Mouse (Mus musculus) large intestine, adult 2 months (tissue): ENCODE data around the gene Slc2a12. TPM values are rescaled to one million over a fixed set of nuclear protein-coding genes. Genes with fewer than 3 reads are reported as not detected.

Experiments used
- DNase-seq: peaks from one replicate; pipeline ENCODE4 v3.0.0-alpha.2; 2012; ENCODE audit warnings: low read depth, low spot score
- WGBS: fragments of 180-500 bp; shearing (Covaris S2); methylation state at CpG from one replicate; pipeline ENCODE4 v1.1.7; 2018; 5-methylcytosine and 5-hydroxymethylcytosine counted together
- polyA plus RNA-seq: library from polyadenylated mRNA; depleted of rRNA; stranded (reverse); fragments of >200 nt; gene quantifications from 2 replicates; pipeline ENCODE4 v1.2.3, GENCODE M21; 2012; rRNA removed

Slc2a12 gene
- polyA plus RNA-seq, 1 experiment = 0.46 TPM

GRCm38 (mm10) chr10:22718475-22718874 is 73.7 kb downstream of the Slc2a12 start:
- no peak for DNase-seq
- 44% methylated on average over 4 of the region's 4 CpGs for WGBS

- WGBS = 86% methylated on average over 5 of the region's 5 CpGs
- no peak for DNase-seq
Observed at GRCm38 (mm10) chr10:22720781-22721529, 76.1 kb downstream of the Slc2a12 start.

DNA sequence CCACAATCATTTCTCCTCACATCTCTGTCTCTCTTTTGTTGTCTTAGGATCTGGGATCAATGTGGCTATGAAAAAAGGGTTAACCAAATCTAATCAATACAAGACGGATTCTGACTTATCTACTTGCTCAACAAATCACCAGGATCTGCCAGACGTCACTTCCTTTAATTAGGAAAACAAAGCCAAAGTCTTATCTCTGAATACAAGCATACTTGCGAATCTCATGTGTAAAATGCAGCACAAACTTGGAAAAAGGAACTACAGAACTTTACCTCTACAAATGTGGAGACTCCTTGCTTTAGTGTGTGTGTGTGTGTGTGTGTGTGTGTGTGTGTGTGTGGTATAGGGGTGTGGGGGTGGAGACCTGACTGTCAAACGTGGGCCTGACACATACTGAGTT is 80.4 kb downstream of the Slc2a12 start:
- 57% methylated on average over 4 of the region's 4 CpGs for WGBS
- DNase-seq = no peak

GRCm38 (mm10) chr10:22726295-22726694 is 81.5 kb downstream of the Slc2a12 start:
- DNase-seq = no peak
- 91% methylated on average over 7 of the region's 7 CpGs for whole genome bisulfite sequencing

- no peak for DNase-seq
- WGBS = 85% methylated on average over 1 of the region's 1 CpGs
Observed at GRCm38 (mm10) chr10:22728257-22728656, 83.4 kb downstream of the Slc2a12 start.

DNA sequence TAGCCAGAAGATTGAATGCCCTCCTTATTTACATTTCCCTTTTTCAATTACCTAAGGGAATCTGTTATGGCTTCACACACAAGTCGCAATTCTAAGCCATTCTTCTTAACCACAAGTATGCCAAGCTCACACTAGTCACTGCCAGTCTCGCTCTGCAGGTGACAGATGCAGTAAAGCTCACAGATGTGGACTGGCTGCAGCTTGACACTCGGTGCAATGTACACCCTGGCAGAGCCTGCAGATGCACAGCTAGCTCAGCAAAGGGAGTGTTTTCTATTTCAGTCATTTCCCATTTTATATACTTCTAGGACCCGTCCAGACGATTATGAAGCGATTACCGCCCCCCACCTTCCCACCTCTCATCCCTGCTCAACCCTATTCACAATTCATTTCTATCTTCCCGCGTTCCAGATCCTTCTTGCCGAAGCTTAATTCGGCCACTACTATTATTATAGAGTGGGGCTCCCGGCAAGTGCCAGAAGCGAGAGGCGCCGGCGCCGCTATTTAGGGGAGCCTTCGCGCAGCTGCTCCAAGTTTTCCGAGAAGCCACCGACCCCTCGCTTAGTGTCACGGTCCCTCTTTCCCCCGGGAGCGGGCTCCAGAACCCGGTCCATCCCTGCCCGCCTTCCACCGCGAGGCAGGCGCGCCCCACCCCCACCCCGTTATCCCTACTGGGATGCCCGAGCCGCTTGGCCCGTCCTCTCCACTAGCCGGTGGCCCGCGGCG is 85.6 kb downstream of the Slc2a12 start:
- 1% methylated on average over 39 of the region's 39 CpGs for WGBS
- DNase-seq = no peak

GRCm38 (mm10) chr10:22730992-22731271 is 86.1 kb downstream of the Slc2a12 start:
- no peak for DNase-seq
- WGBS = under 1% methylated on average over 33 of the region's 33 CpGs

DNA sequence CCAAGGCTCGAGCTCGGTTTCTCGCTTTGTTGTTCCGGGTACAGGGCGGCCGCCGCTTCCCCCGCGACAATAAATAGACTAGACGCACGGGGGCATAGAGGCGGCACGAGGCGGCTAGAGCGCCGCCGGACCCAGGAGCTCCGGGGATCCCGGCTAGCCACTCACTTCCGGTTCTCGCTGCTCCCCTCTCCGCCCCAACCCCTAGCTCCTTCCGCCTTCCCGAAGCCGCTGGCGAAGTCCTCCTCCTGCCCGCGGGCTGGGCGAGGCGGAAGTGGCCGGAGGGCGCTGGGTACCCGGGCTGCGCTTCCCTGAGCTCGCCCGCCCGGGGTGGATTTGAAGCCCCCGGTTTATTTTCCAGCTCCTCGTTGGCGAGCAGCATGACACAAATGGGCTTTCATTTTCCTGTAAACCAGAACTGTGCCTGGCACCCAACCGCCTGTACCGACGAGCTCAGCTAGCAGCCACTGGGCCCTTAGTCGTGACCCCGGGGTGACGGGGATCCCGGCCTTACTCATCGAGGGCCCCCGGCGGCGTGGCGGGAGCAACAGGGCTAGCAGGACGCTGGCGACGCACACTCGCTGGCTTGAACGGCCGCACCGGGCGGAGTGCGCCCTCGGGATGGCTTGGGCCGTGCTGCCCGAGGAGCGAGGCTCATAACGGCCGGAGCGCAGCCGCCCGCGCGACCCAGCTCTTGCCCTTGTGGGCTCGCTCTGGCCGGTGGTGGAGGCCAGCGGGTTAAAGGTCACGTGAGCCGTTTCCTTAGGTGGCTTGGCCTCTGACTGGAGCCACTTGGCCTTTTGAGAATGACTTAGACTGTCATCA is 86.7 kb downstream of the Slc2a12 start, which contains the start of gene Tbpl1:
Gene Tbpl1 (minus strand): TSS at position 667 of the 822 bp plus-strand sequence.
- peak; percentile 89 for DNase-seq
- WGBS = under 1% methylated on average over 77 of the region's 77 CpGs

- WGBS = 39% methylated on average over 10 of the region's 10 CpGs
- DNase-seq = no peak
Observed at GRCm38 (mm10) chr10:22732181-22732580, 87.4 kb downstream of the Slc2a12 start.

DNA sequence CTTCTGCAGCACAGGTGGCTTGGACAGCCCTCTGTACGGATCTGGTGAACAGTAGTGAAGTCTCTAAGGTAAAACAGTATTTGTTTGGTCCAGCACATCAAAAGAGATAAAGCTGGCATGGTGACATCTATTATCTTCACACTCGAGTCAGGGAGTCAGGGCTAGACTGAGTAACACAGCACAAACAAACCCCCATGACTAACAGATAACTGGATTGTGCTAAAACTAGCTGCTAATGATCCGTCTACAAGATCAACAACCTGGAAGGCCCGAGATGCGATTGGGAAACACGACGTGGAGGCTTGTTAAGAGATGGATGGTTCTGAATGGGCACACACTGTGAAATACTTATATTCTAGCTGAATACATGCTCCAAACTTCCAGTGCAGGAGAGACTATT is 101.1 kb downstream of the Slc2a12 start:
- WGBS = 56% methylated on average over 7 of the region's 7 CpGs
- no peak for DNase-seq

GRCm38 (mm10) chr10:22746334-22747322 is 101.8 kb downstream of the Slc2a12 start:
- no peak for DNase-seq
- WGBS = 53% methylated on average over 13 of the region's 13 CpGs

GRCm38 (mm10) chr10:22751175-22751682 is 106.4 kb downstream of the Slc2a12 start:
- WGBS = 47% methylated on average over 5 of the region's 5 CpGs
- no peak for DNase-seq

Other genes starting within 250 kb of the Slc2a12 start
- 26.0 and 26.2 TPM in 2 replicates for gene Tbpl1, start 86.9 kb downstream of the Slc2a12 start, polyA plus RNA-seq
- 51.1 and 60.3 TPM in 2 replicates for gene Tcf21, start 175.2 kb downstream of the Slc2a12 start, polyA plus RNA-seq